Mouse (Mus musculus) ovary, adult 10 weeks (tissue): ENCODE results near the gene Cdc16. TPM values are rescaled to one million over a fixed set of nuclear protein-coding genes. Genes with fewer than 3 reads are reported as not detected.

Experiments used
- polyA plus RNA-seq: library from polyadenylated mRNA; stranded (reverse); fragments of 350-450 nt; fragmentation: Illumina TruSeq; extraction: RNeasy Lipid Tissue Mini Kit (QIAGEN cat#74804); gene quantifications from one replicate; pipeline ENCODE4 v1.2.3, GENCODE M21; 2014

The Cdc16 gene
- polyA plus RNA-seq: 110 TPM

GRCm38 (mm10) chr8:13756982-13757804 lies at the start of gene Cdc16:
Gene Cdc16, plus strand, starts transcription at chr8:13757676.

GRCm38 (mm10) chr8:13785250-13785763 lies 27.8 kb downstream of the Cdc16 start, which contains the start of gene Upf3a:
Gene Upf3a, plus strand, starts transcription at chr8:13785615.

Other genes starting within 250 kb of the Cdc16 start
- not detected for gene 1700029H14Rik, start 195.2 kb upstream of the Cdc16 start, polyA plus RNA-seq
- 13.4 TPM for gene Rasa3, start 80.1 kb upstream of the Cdc16 start, polyA plus RNA-seq
- gene Cfap97d2, start 51.8 kb upstream of the Cdc16 start, polyA plus RNA-seq: 0.17 TPM
- 15.3 TPM for gene Upf3a, start 27.9 kb downstream of the Cdc16 start, polyA plus RNA-seq
- gene AF366264, start 80.7 kb downstream of the Cdc16 start, polyA plus RNA-seq: not detected
- 35.1 TPM for gene Champ1, start 112.0 kb downstream of the Cdc16 start, polyA plus RNA-seq
- gene Coprs, start 132.6 kb downstream of the Cdc16 start, polyA plus RNA-seq: 7.2 TPM